Mouse (Mus musculus): ENCODE data around the gene Mief1.

- TF ChIP-seq POLR2A (IDR thresholded peaks at IDR 0.05; ENCODE audit: borderline replicate concordance, extremely low read depth, low read depth, low read length) (no peak), CTCF (IDR thresholded peaks at IDR 0.05; ENCODE audit: insufficient read depth, low read length) (no peak)
These were observed 20.4 kb downstream of the Mief1 start for GRCm38 (mm10) chr15:80254207-80254606.

Data from lung, adult 2 months (tissue).